12 mouse cellular contexts compared by ENCODE assay signal in the genomic region with DNA sequence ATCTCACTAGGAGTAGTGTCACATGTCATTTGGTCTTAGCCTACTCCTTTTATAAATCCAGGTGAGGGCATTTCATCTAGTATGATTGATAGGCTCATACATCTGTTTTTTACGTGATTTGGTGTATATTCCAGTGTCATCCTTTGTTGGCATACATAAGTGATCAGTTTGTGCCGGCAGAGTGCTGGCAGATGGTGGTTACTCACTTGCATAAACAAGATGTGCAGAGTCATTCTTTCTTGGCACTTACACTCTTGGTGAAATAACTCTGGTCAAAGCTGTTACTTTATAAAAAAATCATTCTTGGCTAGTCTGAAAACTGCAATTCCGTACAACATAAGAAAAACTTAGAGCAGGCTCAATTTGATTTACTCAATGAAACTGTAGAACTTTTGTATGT.
DNase-seq lines count a peak whose midpoint lies in the region; ATAC-seq and TF ChIP-seq lines count a peak whose summit lies in the region.
"Had no signal": no experiment of that assay in that cellular context is flagged by ENCODE, and none has a peak within 500 bp of the region (broad histone marks: within the 10 kb centered on the region; RNA-seq: fewer than 3 reads in every experiment).

No protein-coding gene starts in this region.

- H3K4me2 ChIP-seq in kidney, embryonic 16.5 days (replicated peaks; ENCODE audit: low read depth, low read length), result no peak overlapping the region
- H3K4me2 ChIP-seq: liver, embryonic 13.5 days; midbrain, embryonic 13.5 days had no signal

- ATAC-seq in kidney, embryonic 16.5 days (ENCODE audit: low FRiP score, low TSS enrichment), result no peak
- ATAC-seq: midbrain, embryonic 13.5 days had no signal

- H3K27ac ChIP-seq in kidney, embryonic 16.5 days (ENCODE audit: low read length), result no peak overlapping the region
- H3K27ac ChIP-seq in kidney, adult 2 months (ENCODE audit: insufficient read depth, low read depth, low read length), result no peak overlapping the region
- H3K27ac ChIP-seq: heart, adult 2 months; liver, embryonic 13.5 days; midbrain, embryonic 13.5 days had no signal

- no peaks in the 10 kb centered on the region for H3K4me1 ChIP-seq in kidney, embryonic 16.5 days (ENCODE audit: insufficient read depth, low read length)
- H3K4me1 ChIP-seq in kidney, adult 2 months (ENCODE audit: control insufficient read depth, insufficient read depth, low read length), result no peaks in the 10 kb centered on the region
- H3K4me1 ChIP-seq: liver, embryonic 13.5 days had no signal

- 79% methylated on average over 3 of the region's 3 CpGs for WGBS in kidney, embryonic 16.5 days
- 78% methylated on average over 3 of the region's 3 CpGs for WGBS in kidney, adult 2 months

- TF ChIP-seq CTCF in kidney, adult 2 months (conservative IDR thresholded peaks at IDR 0.05; ENCODE audit: insufficient read depth, insufficient read length, low read depth, low read length), result no peak

- no peaks in the 10 kb centered on the region for H3K36me3 ChIP-seq in kidney, embryonic 16.5 days (ENCODE audit: insufficient read depth, low read length)
- H3K36me3 ChIP-seq in kidney, adult 2 months (ENCODE audit: control insufficient read depth, insufficient read depth, low read length), result no peaks in the 10 kb centered on the region
- H3K36me3 ChIP-seq: liver, embryonic 13.5 days; midbrain, embryonic 13.5 days had no signal

- no peak overlapping the region for H3K4me3 ChIP-seq in kidney, embryonic 16.5 days (ENCODE audit: low read length)
- no peak overlapping the region for H3K4me3 ChIP-seq in kidney, adult 2 months (ENCODE audit: insufficient read depth, low read depth, low read length)
- H3K4me3 ChIP-seq: heart, adult 2 months; liver, embryonic 13.5 days; midbrain, embryonic 13.5 days had no signal

- intact Hi-C loops in left cerebral cortex, postnatal 4 days (cut with DNase I), result no loop called here

- DNase-seq in cerebellum, adult 9-10 months, result peak; percentile 8
- DNase-seq in cerebellum, postnatal 36 days, result no peak
- peak; percentile 55 to 66 for DNase-seq in left cerebral cortex, adult 18-20 months (ENCODE audit: low spot score in 2 of 2)
- no peak for DNase-seq in left cerebral cortex, postnatal 4 days
- DNase-seq in NIH3T3 (ENCODE audit: low read depth), result peak; percentile 19
- peak; percentile 28 to 71 for DNase-seq in left cerebral cortex, adult 9 months (ENCODE audit: low spot score in 2 of 2)
- no peak for DNase-seq in kidney, adult 2 months
- DNase-seq: adrenal gland, postnatal 10 days; heart, adult 2 months; liver, embryonic 13.5 days had no signal

- TF ChIP-seq POLR2A in kidney, adult 2 months (IDR thresholded peaks at IDR 0.05; ENCODE audit: low read depth, low read length), result no peak

- H3K9me3 ChIP-seq in kidney, embryonic 16.5 days (ENCODE audit: low read length), result no peaks in the 10 kb centered on the region
- H3K9me3 ChIP-seq: liver, embryonic 13.5 days; midbrain, embryonic 13.5 days had no signal

- no peak overlapping the region for H3K9ac ChIP-seq in kidney, embryonic 16.5 days (replicated peaks; ENCODE audit: low read length)
- H3K9ac ChIP-seq: liver, embryonic 13.5 days; midbrain, embryonic 13.5 days had no signal

- no peaks in the 10 kb centered on the region for H3K27me3 ChIP-seq in kidney, embryonic 16.5 days (ENCODE audit: insufficient read depth, low read length)
- H3K27me3 ChIP-seq in kidney, adult 2 months (replicated peaks; ENCODE audit: control insufficient read depth, insufficient read depth, low read length), result no peaks in the 10 kb centered on the region
- H3K27me3 ChIP-seq: liver, embryonic 13.5 days; midbrain, embryonic 13.5 days had no signal

Comparison
In these comparisons a context has a peak if more than half of its experiments do, and no peak if none do; other contexts are left out.
1. DNase-seq: peak in cerebellum, adult 9-10 months (single experiment), left cerebral cortex, adult 18-20 months (2 of 2), NIH3T3 (single experiment) and left cerebral cortex, adult 9 months (2 of 2); none in cerebellum, postnatal 36 days (0 of 2), left cerebral cortex, postnatal 4 days (single experiment) and kidney, adult 2 months (single experiment).